Mouse (Mus musculus): ENCODE results near the gene BC024978.

Gene BC024978

DNA sequence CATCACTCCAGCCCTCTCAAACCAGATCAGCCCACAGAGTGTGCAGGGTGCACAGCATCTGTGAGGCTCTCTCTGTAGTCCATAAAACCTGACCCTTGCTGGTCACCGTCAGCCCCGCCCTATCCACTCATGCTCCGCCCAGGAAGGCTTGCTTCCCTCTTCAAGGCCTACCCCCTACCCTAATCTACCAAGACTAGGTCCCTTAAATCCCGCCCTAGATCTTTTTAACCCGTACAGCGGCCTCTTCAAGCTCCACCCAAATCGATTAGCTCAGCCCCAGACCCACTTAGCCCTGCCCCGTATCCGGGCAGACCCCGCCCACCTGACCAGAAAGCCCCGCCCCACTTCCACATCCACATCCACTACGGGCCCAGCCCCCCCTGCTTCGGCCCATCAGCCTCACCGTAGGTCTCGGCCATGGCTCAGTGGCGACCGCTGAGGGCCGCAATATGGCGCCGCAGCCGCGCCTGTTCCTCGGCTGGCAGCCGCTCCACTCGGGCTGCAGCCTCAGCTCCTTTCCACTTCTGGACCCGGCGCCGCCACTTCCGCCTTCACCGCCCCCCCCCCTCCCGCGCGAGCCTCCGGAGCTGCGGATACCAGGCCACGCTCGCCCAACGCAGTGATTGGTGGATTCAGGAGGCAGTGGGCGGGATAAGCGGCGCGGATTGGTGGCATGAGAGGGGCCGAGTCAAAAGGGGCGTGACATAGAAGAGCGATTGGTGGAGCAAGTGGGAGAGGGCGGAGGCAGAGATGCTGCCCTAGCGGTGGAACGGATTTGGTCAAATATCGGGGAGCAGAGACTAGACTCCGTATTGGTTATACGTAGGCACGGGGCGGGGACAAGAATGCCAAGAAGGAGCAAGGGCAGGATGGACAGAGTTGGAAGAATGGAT lies 17.0 kb upstream of the BC024978 start, which contains the start of gene Rab4b:
Gene Rab4b, minus strand, starts transcription at position 573 of the 893 bp plus-strand sequence.
- peak; percentile 100 for DNase-seq

DNA sequence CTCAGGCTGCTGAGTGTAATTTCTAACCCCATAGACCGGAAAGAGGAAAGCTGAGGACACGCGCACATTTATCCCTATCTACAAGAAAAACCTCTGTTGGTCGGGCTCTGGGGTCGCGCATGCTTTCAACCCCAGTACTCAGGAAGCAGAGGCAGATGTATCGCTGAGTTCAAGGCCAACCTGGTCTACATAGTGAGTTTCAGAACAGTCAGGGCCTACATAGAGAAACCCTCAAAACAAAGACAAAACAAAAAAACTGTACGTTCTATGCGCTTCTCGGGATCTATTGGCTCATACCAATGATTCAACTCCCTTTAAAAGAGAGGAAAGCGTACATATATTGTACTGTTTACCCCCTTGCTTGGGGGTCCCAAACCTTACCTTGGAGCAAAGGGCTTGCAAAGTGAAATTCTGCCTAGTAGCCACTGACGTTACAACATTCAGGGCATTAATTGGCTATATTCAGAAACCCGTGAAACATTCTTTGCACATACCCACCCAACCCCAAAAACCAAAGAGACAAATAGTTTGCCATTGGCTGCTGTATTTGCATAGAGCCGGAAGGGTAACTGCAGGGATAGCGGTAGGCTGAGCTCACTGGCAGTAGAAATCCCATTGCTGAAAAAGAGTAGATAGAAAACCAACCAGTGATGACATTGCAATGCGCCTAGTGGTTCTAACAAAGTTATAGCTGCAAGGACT lies 16.2 kb upstream of the BC024978 start:
- DNase-seq = no peak

DNA sequence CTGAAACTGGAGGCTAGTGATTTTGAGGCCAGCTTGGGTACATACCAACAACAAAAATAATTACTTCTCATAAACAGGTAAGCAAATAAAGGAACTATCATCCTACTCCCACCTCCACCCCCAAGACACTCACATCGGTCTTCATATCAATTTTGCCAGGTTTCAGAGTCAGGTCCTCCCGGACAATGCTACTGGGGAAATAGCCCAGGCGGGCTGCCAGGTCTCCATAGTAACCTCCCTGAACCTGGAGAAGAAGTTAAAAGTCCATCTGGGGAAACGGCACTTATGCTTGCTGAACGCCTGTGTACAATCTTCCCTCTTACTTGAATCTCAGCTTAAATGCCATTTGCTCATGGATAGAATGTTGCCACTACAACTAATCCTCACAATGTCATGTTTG lies 15.5 kb upstream of the BC024978 start:
- peak; percentile 87 for DNase-seq

DNA sequence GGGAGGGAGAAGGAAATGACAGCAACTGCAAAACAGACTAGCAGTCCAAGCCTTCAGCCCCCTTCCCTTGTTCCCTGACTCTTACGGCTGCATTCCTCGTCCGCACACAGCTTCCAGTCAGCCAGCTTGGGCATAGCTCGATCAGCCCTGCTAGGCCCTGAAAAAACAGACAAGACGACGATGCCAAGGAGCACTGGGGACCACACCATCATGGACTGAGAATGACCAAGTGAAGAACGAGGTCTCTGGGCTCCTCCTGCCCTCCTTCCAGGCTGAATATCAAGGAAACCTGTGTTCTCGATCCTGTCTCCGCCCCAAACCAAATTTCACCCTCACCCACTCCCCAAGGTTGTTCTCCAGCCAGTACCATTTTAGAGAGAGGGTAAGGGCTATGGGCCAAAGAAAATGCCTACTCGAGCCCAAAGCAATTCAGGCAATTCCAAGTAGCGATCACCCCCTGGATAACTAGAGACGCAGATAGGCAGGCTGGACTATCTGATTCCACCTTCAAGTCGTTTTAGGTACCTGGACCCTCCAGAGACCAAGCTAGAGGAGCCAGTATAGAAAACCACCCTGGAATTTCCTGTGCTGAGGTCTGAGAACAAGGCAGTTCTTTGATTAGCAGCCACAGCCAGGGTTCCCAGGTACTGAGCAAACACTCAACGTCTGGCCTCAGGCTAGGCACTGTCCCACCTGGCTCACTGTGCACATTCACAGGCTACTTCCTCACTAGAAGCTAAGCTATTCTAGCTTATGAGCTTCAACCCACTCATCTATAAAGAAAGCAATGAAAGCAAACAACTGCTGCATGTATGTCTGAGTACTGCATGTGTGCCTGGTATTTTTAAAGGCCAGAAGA lies 14.5 kb upstream of the BC024978 start, which contains the start of the genes Gm21983 and Mia:
Gene Gm21983, minus strand, starts transcription at position 250 of the 859 bp plus-strand sequence.
Gene Mia, minus strand, starts transcription at position 321 of the 859 bp plus-strand sequence.
- no peak for DNase-seq

DNA sequence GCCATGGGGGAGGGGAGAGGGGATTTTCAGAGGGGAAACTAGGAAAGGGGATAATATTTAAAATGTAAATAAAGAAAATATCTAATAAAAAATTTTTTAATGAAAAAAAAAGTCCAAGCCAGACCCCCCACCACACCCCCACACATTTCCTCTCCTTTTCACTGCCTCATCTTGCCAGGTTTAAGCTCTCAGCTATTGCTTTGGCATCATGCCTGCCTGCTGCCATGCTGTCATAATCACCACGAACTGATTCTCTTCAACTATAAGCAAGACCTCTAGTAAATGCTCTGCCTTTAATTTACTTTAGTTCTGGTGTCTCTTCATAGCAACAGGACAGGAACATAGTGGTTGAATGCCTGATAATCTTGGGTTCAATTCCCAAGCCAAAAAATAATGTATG lies 13.1 kb upstream of the BC024978 start:
- DNase-seq = no peak

DNA sequence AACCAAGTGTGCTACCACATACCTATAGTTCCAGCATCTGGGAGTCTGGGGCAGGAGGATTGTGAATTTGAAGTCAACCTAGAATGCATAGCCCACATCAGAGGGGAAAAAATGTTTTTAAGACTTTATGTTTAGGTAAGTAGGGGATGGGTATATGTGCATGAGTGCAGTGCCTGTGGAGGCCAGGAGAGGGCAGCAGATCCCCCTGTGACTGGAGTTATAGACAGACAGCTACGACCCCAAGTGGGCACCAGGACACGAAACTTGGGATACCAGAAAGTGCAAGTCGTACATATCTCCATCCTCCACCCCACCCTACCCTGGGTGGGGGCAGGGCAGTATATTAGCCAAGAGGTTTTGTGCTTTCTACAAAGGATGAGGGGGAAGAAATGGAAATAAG lies 10.6 kb upstream of the BC024978 start:
- no peak for DNase-seq

DNA sequence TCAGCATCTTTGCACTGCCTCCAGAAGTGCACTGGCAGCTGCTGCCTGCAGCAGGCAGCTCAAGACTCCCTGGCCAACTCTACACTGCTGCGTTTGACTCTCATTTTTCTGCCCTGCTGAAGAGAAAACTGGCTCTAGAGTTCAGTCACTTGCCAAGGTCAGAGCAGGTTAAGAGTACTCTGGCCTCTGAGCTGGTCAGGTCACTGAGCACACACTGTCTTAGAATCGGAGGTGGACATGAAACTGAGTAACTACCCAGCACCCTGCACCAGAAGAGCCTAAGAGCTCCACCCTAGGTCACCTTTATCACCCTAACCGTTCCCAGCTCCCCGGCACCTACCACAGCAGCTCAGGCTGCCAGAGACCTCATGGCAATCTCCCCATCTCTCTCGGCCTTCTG lies 9.6 kb upstream of the BC024978 start:
- DNase-seq = peak; percentile 50

DNA sequence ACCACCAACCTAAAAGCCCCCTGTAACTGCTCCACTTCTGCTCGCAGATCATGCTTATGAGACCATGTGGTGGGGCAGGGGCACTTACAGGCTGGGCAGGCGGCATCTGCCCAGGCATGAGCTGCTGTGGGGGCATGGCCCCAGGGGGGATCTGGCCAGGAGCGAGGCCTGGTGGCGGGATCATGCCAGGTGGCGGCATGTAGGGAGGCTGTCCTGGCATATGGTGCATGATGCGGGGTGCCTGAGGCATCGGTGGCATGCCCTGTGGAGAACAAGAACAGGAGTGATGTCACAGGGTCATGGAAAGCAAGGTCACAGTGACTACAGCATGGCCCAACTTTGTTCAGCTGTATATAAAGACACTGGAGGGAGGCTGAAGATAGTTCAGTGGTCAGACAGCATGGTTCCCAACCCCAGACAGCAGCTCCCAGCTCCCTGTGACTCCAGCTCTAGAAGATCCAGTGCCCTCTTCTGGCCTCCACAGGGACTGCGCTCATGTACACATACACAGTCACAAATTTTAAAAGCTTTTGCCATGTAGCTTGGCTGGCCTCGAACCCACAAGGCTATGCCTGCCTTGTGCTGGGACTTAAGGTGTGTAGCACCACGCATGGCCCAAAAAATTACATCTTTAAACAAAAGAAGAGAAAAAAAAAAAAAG lies 6.2 kb upstream of the BC024978 start:
- DNase-seq = no peak

DNA sequence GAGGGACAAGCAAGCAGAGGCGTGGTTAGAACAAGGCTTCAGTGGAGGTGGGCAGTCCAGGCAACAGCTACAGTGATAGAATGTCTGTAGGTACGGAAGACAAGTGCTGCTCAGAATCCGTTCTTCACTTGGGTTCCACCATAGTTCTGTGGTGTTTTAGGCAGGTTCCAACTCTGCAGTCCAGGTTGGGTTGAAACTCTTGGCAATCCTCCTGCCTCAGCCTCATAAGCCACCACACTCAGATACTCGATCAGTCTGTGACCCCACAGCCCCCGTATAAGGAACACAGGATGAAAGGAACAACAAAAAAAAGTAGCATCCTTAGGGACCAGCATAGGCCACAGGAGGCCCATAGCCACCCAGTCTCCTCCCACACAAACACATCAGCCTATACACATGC lies 3.1 kb upstream of the BC024978 start:
- no peak for DNase-seq

DNA sequence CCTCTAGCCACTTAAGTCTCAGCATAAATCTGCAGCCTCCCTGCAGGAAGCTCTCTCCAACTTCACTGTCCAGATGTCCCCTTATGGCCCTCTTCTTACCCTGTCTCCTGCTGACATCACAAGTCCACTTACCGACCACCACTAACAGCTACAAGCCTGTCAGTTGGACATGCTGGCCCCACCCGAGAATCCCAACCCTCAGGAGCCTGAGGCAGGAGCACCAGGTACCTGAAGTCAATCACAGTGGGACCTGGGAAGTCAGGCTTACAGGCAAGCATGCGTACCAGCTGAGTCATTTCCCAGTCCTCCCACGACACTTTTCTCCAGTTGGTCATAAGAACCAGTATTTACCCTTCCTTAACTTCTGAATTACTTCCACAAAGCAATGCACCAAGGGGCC lies 1.9 kb upstream of the BC024978 start:
- DNase-seq = no peak

DNA sequence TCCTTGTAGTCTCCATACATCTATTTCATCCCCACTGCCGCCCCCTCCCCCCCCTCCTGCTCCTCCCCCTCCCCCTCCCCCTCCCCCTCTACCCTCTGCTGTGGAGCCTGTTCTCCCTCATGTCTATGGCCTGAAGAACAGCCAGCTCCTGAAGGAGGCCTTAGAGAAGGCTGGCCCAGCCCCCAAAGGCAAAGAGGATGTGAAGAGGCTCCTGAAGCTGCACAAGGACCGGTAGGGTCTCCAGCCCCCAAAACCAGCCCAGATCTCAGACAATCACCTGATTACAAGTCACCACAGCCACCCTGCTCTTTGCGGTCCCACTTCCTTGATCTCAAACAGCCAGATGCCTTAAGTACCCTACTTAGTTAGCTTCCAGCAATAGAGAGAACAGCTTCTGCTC lies 1.6 kb downstream of the BC024978 start:
- no peak for DNase-seq

DNA sequence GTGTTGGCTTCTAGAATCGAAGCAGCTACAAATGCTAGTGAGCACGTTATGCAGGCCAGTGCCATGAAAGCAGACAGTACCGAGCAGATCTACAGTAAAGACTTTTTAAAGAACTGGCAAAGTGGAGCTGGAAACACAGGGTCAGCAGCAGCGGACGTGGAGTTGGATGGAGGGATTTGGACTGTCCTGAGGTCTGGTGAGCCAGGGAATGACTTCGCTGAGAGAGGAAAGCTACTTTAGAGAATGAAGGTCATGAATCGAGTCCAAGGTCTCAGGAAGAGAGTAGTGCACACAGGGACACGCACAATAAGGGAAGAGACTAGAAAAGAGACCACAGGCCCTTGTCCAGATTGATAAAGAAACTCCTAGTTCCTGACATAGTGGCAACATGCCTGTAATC lies 2.1 kb downstream of the BC024978 start:
- DNase-seq = no peak

DNA sequence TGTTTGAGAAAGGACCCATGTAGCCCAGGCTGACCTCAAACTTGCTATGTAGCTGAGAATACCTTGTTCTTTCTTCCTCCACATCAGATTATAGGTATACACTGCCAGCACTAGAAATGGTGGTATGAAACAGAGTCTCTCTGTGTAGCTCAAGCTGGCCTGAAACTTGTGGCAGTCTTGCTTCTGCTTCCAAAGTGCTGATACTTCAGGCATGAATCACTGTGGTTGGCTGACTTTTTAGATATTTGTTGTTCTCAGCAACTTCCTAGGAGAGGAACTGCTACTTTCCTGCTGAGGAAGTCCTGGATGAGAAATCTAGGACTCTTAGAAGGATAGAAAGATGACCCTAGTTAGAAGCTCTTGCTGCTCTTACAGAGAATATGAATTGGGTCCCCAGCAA lies 2.8 kb downstream of the BC024978 start:
- no peak for DNase-seq

DNA sequence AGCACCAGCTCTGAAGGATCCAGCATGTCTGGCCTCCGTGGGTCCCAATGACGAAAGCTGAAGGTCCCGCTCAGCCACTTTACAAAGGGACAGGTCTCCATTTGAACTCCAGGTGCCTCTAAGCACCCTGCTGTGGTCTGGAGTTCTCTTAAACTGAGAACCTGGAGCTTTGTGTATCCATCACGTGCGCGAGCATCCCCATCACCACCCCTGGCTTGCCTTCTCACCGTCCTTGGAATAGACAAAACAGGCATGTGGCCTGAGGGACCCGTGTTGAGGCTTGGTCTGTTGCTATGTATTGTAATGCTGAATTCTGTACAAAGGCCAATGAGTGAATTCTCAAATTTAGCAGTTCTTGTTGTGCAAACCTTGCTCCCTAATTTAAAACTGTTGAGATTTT lies 3.2 kb downstream of the BC024978 start:
- DNase-seq = no peak

DNA sequence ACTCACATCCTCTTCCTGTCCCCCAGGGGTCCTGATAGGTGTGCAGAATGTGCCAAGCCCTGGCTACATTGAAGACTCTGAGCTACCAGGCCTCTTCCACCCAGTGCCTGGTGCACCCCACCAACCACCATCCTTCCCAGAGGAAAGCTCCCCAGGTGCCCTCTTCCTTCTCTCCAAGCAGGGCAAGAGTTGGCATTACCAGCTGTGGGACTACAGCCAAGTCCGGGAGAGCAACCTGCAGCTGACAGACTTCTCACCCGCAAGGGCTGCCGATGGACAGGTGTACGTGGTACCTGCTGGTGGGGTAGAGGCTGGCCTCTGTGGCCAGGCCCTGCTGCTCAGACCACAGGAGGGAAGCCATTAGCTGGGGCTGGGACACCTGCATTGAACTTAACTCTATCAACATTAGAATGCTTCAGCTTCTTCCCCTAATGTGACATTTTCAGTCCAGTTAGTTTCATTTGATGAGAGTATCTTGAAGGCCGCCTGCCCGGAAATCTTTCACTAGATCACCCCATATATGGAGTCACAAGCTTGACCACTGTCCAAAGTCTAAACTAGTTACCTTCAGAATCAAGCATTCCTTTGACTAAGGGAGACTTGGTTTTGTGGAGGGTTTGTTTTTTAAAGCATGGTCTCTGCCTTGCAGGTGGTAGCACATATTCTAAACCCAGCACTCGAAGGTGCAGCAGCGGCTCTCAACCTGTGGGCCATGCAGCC lies 8.3 kb downstream of the BC024978 start:
- DNase-seq = no peak

DNA sequence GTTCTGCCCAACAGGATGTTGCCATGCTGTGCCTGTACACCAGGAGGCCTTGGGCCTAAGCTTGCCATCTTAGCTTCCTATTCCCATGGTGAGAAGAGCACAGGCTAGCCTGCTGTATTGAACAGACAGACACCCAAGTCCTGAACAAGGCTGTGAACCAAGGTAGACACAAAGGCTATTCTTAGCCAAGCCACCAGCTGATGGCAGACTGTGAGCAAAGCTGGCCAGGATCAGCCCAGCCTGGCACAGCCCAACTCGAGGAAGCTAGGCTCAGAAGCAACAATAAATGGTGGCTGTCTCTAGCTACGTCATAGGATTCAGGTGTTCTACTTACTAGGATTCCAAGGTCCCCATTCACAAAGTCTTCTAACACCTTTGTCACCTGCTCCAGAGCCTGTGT lies 17.0 kb downstream of the BC024978 start:
- no peak for DNase-seq

DNA sequence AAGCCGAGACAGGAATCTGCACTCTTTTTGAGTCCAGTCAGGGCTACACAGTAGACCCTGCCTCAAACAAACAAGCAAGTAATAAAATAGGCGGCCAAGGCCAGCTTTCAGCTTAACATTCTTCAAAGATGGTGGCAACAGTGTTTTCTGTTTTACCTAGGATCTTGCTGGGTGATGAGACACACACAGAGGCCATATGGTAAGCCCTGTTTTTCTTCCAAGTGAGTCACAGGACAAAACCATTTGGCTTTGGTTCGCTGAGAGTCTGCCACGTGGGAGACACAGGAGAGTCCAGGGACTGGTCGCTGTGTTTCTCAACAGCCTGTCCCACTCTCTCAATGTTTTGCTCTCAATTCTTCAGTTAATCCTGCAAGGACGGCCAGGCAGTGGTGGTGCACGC lies 23.0 kb downstream of the BC024978 start:
- no peak for DNase-seq

DNA sequence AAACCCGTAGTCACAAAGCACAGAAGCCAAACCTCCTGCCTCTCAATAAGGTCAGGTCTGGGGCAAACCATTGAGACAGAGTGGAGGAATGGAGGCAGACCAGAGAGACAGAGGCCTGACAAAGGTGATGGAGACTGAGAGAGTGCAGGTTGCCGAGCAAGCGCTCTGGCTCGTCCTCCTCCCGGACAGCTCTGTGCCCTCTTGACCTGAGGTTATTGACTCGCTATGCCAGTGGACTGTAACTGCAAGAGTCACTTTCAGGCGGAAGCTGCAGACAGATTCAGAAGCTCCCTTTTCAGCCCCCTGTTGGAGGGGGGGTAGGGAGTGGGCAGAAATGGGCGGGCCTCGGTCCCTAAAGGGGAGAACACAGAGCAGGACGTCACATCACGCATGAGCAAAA lies 24.4 kb downstream of the BC024978 start:
- DNase-seq = no peak

DNA sequence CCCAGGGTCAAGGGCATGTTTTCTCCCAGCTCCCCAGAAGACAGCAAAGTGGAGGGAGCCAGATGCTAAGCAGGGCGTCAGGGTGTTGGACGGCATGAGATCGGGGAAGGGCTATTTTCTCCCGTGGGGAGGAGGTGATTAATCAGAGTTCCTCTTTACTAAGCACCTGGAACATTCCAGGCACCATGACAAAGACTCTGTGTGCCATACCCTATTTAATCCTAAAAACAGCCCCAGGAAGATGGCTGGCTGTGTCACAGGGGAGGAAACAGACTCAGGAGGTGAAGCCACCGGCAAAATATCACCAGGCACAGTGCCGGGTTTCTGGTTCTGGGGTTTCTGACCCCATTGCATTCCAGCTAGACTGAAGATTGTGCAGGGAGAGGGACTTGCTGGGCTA lies 26.4 kb downstream of the BC024978 start:
- DNase-seq = no peak

DNA sequence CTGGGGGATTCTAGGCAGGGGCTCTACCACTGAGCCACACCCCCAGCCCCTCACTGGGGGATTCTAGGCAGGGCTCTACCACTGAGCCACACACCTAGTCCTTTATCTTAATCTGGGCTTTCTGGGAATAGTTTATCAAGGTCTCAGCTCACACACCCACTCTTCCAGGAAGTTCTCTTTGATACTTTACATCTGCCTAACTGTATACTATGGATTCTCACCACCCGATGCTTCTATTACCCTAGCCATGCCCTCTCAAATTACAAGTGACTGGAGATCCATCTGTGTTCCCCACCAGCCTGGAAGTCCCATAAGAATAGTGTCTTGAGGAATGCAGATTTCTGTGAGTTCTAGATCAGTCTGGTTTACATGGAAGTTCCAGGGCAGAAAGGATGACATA lies 27.0 kb downstream of the BC024978 start:
- no peak for DNase-seq

DNA sequence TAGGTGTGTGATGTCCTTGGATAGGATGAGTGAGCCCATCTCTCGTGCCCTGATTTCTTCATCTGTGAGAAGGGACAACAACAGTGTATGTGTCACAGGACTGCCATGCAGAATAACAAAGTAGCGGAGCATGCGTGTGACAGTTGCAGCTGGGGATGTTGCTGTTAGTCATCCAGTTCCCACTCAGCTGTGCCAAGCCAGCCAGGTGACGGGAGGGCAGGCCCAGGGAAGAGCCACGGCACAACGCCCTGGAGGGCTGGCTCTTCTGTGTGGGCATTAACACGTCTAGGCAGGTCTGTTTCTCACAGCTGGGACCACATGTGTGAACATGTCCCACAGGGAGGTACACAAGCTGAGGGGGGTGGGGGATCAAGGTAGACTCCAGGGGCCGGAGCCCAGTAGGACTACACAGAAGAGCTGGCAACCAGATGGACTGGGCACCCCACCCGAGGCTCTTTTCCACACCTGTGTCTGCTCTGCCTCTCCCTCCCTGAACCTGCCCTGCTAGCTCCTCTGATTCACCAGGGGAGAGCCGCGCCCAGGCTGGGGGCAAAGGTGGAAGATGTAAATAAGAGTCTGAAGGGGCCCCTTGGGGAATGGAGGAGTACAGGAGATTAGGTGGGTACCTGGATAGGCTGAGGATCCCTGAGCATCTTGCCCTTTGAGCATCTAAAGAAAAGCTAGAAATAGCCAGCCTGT lies 29.4 kb downstream of the BC024978 start:
- DNase-seq = no peak

Data from kidney, adult 11 months (tissue).